12 mouse cellular contexts compared by ENCODE assay signal in genomic region chr4:154188948-154189347, GRCm38 (mm10). TPM values are rescaled to one million over a fixed set of nuclear protein-coding genes. Genes with fewer than 3 reads are reported as not detected.
A peak's percentile ranks its signal among the peaks of the same experiment; 100 is the strongest.
DNase-seq lines count a peak whose midpoint lies in the region; ATAC-seq and TF ChIP-seq lines count a peak whose summit lies in the region.
"Had no signal": no experiment of that assay in that cellular context is flagged by ENCODE, and none has a peak within 500 bp of the region (broad histone marks: within the 10 kb centered on the region; RNA-seq: fewer than 3 reads in every experiment).

No protein-coding gene starts in this region.

- H3K36me3 ChIP-seq in liver, adult 2 months (ENCODE audit: control insufficient read depth, insufficient read depth, low read length): no peaks in the 10 kb centered on the region
- no peaks in the 10 kb centered on the region for H3K36me3 ChIP-seq in liver, embryonic 12.5 days
- no peaks in the 10 kb centered on the region for H3K36me3 ChIP-seq in megakaryocyte, embryonic 14.5 days (replicated peaks; ENCODE audit: low read length)
- no peaks in the 10 kb centered on the region for H3K36me3 ChIP-seq in forebrain, postnatal 0 days (ENCODE audit: insufficient read depth)
- H3K36me3 ChIP-seq: midbrain, embryonic 13.5 days had no signal

- H3K4me1 ChIP-seq in liver, adult 2 months (ENCODE audit: control insufficient read depth, insufficient read depth, low read length): no peaks in the 10 kb centered on the region
- H3K4me1 ChIP-seq in liver, embryonic 12.5 days: peaks cover 6% of the 10 kb centered on the region
- peaks cover 11% of the 10 kb centered on the region for H3K4me1 ChIP-seq in megakaryocyte, embryonic 14.5 days
- no peaks in the 10 kb centered on the region for H3K4me1 ChIP-seq in forebrain, postnatal 0 days (ENCODE audit: insufficient read depth)
- H3K4me1 ChIP-seq: midbrain, embryonic 13.5 days had no signal

- 70% methylated on average over 8 of the region's 8 CpGs for WGBS in liver, adult 2 months
- 23% methylated on average over 8 of the region's 8 CpGs for WGBS in liver, embryonic 12.5 days (ENCODE audit: insufficient replicate concordance)
- WGBS in forebrain, postnatal 0 days: 76% methylated on average over 8 of the region's 8 CpGs

- no peak for TF ChIP-seq POLR2A in liver, adult 2 months (IDR thresholded peaks at IDR 0.05; ENCODE audit: extremely low read depth, insufficient read depth, low read length)

- no peak overlapping the region for H3K9ac ChIP-seq in liver, adult 2 months (ENCODE audit: low read depth, low read length)
- H3K9ac ChIP-seq in liver, embryonic 12.5 days: no peak overlapping the region
- H3K9ac ChIP-seq in forebrain, postnatal 0 days: no peak overlapping the region
- H3K9ac ChIP-seq: midbrain, embryonic 13.5 days had no signal

- H3K4me2 ChIP-seq in liver, embryonic 12.5 days: no peak overlapping the region
- H3K4me2 ChIP-seq in forebrain, postnatal 0 days (ENCODE audit: low read depth): no peak overlapping the region
- H3K4me2 ChIP-seq: midbrain, embryonic 13.5 days had no signal

- peak overlapping the region; percentile 28 for H3K27ac ChIP-seq in liver, adult 2 months (replicated peaks; ENCODE audit: insufficient read depth, low read depth, low read length)
- H3K27ac ChIP-seq in liver, embryonic 12.5 days: no peak overlapping the region
- no peak overlapping the region for H3K27ac ChIP-seq in forebrain, postnatal 0 days (ENCODE audit: low read depth, low read length)
- H3K27ac ChIP-seq: midbrain, embryonic 13.5 days had no signal

- no peaks in the 10 kb centered on the region for H3K9me3 ChIP-seq in liver, embryonic 12.5 days (replicated peaks)
- peaks cover 2% of the 10 kb centered on the region for H3K9me3 ChIP-seq in megakaryocyte, embryonic 14.5 days
- H3K9me3 ChIP-seq in forebrain, postnatal 0 days (ENCODE audit: low read length): no peaks in the 10 kb centered on the region
- H3K9me3 ChIP-seq: midbrain, embryonic 13.5 days had no signal

- no peak overlapping the region for H3K4me3 ChIP-seq in liver, adult 2 months (ENCODE audit: insufficient read depth, low read depth, low read length)
- no peak overlapping the region for H3K4me3 ChIP-seq in liver, embryonic 12.5 days
- H3K4me3 ChIP-seq in megakaryocyte, embryonic 14.5 days (replicated peaks): peak overlapping the region; percentile 42
- H3K4me3 ChIP-seq in forebrain, postnatal 0 days (ENCODE audit: low read depth, low read length): no peak overlapping the region
- H3K4me3 ChIP-seq: midbrain, embryonic 13.5 days had no signal

- H3K79me2 ChIP-seq in liver, adult 2 months (ENCODE audit: control insufficient read depth, insufficient read depth, low read length): no peaks in the 10 kb centered on the region

- no peaks in the 10 kb centered on the region for H3K27me3 ChIP-seq in liver, adult 2 months (ENCODE audit: control insufficient read depth, insufficient read depth, low read length)
- 0 out of 2 replicates have a peak, but pooled peaks cover 6% of the 10 kb centered on the region for H3K27me3 ChIP-seq in liver, embryonic 12.5 days (replicated peaks)
- peaks cover 63% of the 10 kb centered on the region for H3K27me3 ChIP-seq in megakaryocyte, embryonic 14.5 days (replicated peaks)
- no peaks in the 10 kb centered on the region for H3K27me3 ChIP-seq in forebrain, postnatal 0 days (ENCODE audit: insufficient read depth, low read length)
- H3K27me3 ChIP-seq: midbrain, embryonic 13.5 days; Patski had no signal

- TF ChIP-seq CTCF in liver, adult 2 months (IDR thresholded peaks at IDR 0.05; ENCODE audit: low read depth, low read length): no peak
- TF ChIP-seq CTCF in forebrain, postnatal 0 days (IDR thresholded peaks at IDR 0.05; ENCODE audit: low read depth): no peak

- no peak for ATAC-seq in liver, embryonic 12.5 days
- ATAC-seq in forebrain, postnatal 0 days: no peak
- ATAC-seq: midbrain, embryonic 13.5 days; Patski had no signal

- peak; percentile 18 for DNase-seq in gastrocnemius, adult 18-20 months (ENCODE audit: low spot score)
- DNase-seq in gastrocnemius, postnatal 4 days (ENCODE audit: low spot score in 2 of 2): no peak
- DNase-seq in liver, adult 2 months (ENCODE audit: extremely low read depth, low read depth, low spot score): no peak
- peak; percentile 33 for DNase-seq in kidney, postnatal 14 days
- DNase-seq in cerebellum, adult 18-20 months: no peak
- DNase-seq in forebrain, postnatal 0 days: no peak
- DNase-seq: cerebellum, adult 9-11 months; thymus, adult 18-20 months had no signal

RNA-seq across cellular contexts. Expression of gene Megf6, which starts 18.4 kb away (rescaled TPM):
- total RNA-seq in gastrocnemius, adult 18-20 months (2021): under 1 TPM; 0.25 to 0.40 TPM
- 10 to 100 TPM; 11.3 to 11.6 TPM for total RNA-seq in gastrocnemius, postnatal 4 days (2021)
- 0.28 and 1.1 TPM in 2 replicates for total RNA-seq in liver, adult 2 months (2014; rRNA removed)
- polyA plus RNA-seq in liver, adult 2 months (2012; rRNA removed): 0.86 and 1.4 TPM in 2 replicates
- 3.8 and 4.3 TPM in 2 replicates for polyA plus RNA-seq in liver, embryonic 12.5 days (2016; fragmentation: Nextera tagmentation; extraction: Ambion mirVana)
- not detected in 2 replicates for polyA plus RNA-seq in megakaryocyte, embryonic 14.5 days (2012; ENCODE audit: insufficient read depth, low replicate concordance)
- total RNA-seq in forebrain, postnatal 0 days (2014; rRNA removed): 22.2 and 36.5 TPM in 2 replicates
- polyA plus RNA-seq in forebrain, postnatal 0 days (2015; fragmentation: Nextera tagmentation; extraction: Ambion mirVana): 5.6 and 7.7 TPM in 2 replicates

RNA-seq across cellular contexts. Expression of gene Tprgl, which starts 28.5 kb away (rescaled TPM):
- total RNA-seq in gastrocnemius, adult 18-20 months (2021): 100 to 1,000 TPM in 1 of 2 experiments, 10 to 100 TPM in 1; 93.9 to 108 TPM
- 10 to 100 TPM; 81.6 to 88.5 TPM for total RNA-seq in gastrocnemius, postnatal 4 days (2021)
- 50.9 and 56.2 TPM in 2 replicates for total RNA-seq in liver, adult 2 months (2014; rRNA removed)
- polyA plus RNA-seq in liver, adult 2 months (2012; rRNA removed): 78.7 and 79.8 TPM in 2 replicates
- polyA plus RNA-seq in liver, embryonic 12.5 days (2016; fragmentation: Nextera tagmentation; extraction: Ambion mirVana): 162 and 167 TPM in 2 replicates
- 89.3 and 116 TPM in 2 replicates for polyA plus RNA-seq in megakaryocyte, embryonic 14.5 days (2012; ENCODE audit: insufficient read depth, low replicate concordance)
- 185 and 202 TPM in 2 replicates for total RNA-seq in forebrain, postnatal 0 days (2014; rRNA removed)
- polyA plus RNA-seq in forebrain, postnatal 0 days (2015; fragmentation: Nextera tagmentation; extraction: Ambion mirVana): 223 and 224 TPM in 2 replicates

RNA-seq across cellular contexts. Expression of gene Wrap73, which starts 46.8 kb away (rescaled TPM):
- 10 to 100 TPM; 12.0 to 12.9 TPM for total RNA-seq in gastrocnemius, adult 18-20 months (2021)
- total RNA-seq in gastrocnemius, postnatal 4 days (2021): 10 to 100 TPM; 15.4 to 20.5 TPM
- total RNA-seq in liver, adult 2 months (2014; rRNA removed): 9.3 and 10.3 TPM in 2 replicates
- polyA plus RNA-seq in liver, adult 2 months (2012; rRNA removed): 22.4 and 25.3 TPM in 2 replicates
- polyA plus RNA-seq in liver, embryonic 12.5 days (2016; fragmentation: Nextera tagmentation; extraction: Ambion mirVana): 29.5 and 31.4 TPM in 2 replicates
- polyA plus RNA-seq in megakaryocyte, embryonic 14.5 days (2012; ENCODE audit: insufficient read depth, low replicate concordance): 2.2 and 6.5 TPM in 2 replicates
- total RNA-seq in forebrain, postnatal 0 days (2014; rRNA removed): 44.1 and 44.4 TPM in 2 replicates
- polyA plus RNA-seq in forebrain, postnatal 0 days (2015; fragmentation: Nextera tagmentation; extraction: Ambion mirVana): 37.6 and 42.7 TPM in 2 replicates

RNA-seq across cellular contexts. Expression of gene Trp73, which starts 48.9 kb away (rescaled TPM):
- total RNA-seq in gastrocnemius, adult 18-20 months (2021): not detected
- total RNA-seq in gastrocnemius, postnatal 4 days (2021): under 1 TPM in 1 of 2 experiments, not detected in 1; 0.23 TPM
- under 0.01 TPM in 1 of 2 replicates, not detected in the other for total RNA-seq in liver, adult 2 months (2014; rRNA removed)
- not detected in 2 replicates for polyA plus RNA-seq in liver, adult 2 months (2012; rRNA removed)
- polyA plus RNA-seq in liver, embryonic 12.5 days (2016; fragmentation: Nextera tagmentation; extraction: Ambion mirVana): 0.04 and 0.17 TPM in 2 replicates
- polyA plus RNA-seq in megakaryocyte, embryonic 14.5 days (2012; ENCODE audit: insufficient read depth, low replicate concordance): not detected in 2 replicates
- 2.2 and 3.9 TPM in 2 replicates for total RNA-seq in forebrain, postnatal 0 days (2014; rRNA removed)
- polyA plus RNA-seq in forebrain, postnatal 0 days (2015; fragmentation: Nextera tagmentation; extraction: Ambion mirVana): 3.5 and 4.1 TPM in 2 replicates

Comparison
In these comparisons a context has a peak if more than half of its experiments do, and no peak if none do; other contexts are left out.
1. DNase-seq: peak in gastrocnemius, adult 18-20 months (single experiment) and kidney, postnatal 14 days (single experiment); none in gastrocnemius, postnatal 4 days (0 of 2), liver, adult 2 months (single experiment), cerebellum, adult 18-20 months (0 of 2) and forebrain, postnatal 0 days (single experiment).